Mouse (Mus musculus) c-Kit-positive CD71-negative TER-119-negative erythroid progenitor cells, embryonic 14.5 days (primary cell): ENCODE measurements around the gene Igsf3.

Source experiments
- DNase-seq: peaks from one replicate; pipeline ENCODE4 v3.0.0-alpha.2; 2013; ENCODE audit warnings: low read depth

Gene Igsf3

DNA sequence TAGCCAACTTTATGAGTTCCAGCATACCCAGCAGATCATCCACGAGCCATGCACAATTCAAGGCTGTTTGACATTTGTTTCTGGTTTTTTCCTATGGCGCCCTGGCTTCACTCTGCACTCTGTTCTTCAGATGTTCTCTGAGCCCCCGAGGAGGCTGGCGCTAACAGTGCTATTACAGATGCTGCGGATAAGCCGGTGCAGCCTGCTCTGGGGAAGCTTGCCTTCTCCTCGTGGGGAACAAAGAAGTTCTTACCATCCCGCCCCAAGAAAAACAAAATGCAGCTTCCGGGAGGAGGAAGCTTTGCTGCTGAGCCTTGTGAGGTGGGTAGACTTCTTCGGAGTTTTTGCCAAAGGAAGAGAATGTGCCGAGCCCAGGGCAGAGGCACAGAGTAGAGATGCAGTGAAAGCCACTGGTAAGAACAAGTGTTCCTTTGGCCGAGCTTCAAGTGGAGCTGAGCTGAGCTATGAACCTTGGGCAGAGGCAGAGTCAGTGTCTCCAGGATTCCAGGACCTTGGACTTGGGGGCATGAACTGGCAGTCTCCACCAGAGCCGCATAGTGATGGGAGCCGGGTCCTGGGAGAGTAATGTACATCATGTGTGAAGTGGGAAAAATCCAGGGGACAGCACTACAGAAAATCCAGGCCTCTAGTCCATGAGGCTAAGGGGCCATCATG lies 125.3 kb downstream of the Igsf3 start:
- DNase-seq: no peak

DNA sequence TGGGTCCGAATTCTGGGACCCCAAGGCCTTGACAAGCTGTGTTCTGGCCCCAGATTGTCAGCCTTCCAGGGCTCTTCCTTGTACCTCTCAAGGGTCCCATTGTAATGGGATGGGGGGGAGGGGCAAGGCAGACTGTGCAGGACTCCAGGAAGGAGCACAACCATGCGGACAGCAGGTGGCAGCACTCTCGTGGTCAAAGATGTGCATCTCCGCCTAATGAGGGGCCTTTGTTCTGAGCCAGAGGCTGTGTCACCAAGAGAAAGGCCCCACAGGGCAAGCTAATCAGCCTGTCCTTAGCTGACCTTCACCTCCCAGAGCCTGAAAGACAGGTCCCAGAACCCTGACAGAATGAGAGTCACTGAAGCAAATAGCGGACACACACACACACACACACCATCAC lies 129.3 kb downstream of the Igsf3 start:
- DNase-seq: peak; percentile 55

DNA sequence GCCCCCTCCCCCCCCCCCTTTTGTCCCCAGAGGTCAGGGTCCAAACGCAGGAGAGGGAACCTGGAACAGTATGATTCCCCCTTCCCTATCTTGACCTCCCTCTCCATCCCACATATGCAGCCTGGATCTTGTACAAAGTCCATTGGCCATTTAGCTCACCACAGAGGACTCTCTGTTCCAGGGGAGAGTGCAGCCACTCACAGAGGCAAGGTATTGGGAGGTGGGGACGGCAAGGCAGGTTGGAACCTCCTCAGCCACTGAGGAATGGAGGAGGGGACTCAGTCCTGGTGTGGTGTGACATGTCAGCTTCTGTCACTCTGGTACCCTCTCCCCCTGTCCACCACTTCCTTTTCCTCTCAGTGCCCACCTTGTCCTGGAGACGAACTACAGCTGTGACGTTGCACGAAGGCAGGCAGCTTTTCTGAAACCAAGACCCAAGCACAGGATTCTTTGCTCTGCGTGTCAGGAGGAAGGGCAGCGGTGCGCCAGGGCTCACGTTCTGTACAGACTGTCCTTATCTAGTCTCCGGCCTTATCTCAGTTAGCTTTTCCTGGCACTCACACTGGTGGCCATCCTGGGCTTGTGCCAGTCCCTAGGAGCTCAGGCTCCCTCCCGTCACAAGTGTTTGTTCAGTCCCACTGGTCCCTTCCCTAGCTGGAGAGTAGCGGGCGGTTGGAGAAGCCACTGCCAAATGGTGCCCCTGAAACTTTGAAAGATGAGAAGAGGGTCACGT lies 130.3 kb downstream of the Igsf3 start:
- no peak for DNase-seq

DNA sequence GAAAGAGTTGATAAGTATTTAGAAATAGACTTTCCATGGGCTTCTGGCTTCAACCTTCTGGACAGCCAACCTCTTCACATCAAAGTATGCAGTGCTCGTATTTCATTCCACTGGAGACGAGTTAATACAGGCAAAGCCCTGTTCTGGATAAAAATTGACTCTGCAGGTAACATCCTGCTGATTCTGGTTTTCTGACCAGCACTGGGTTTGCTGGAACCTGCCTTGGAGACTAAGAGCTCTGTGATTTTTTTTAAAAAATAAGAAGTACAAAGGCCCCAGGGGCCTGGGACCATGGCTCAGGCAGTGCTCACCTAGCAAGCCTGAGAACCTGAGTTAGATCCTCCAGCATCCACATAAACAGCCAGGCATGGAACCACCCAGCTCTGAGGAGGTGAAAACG lies 130.9 kb downstream of the Igsf3 start:
- no peak for DNase-seq

DNA sequence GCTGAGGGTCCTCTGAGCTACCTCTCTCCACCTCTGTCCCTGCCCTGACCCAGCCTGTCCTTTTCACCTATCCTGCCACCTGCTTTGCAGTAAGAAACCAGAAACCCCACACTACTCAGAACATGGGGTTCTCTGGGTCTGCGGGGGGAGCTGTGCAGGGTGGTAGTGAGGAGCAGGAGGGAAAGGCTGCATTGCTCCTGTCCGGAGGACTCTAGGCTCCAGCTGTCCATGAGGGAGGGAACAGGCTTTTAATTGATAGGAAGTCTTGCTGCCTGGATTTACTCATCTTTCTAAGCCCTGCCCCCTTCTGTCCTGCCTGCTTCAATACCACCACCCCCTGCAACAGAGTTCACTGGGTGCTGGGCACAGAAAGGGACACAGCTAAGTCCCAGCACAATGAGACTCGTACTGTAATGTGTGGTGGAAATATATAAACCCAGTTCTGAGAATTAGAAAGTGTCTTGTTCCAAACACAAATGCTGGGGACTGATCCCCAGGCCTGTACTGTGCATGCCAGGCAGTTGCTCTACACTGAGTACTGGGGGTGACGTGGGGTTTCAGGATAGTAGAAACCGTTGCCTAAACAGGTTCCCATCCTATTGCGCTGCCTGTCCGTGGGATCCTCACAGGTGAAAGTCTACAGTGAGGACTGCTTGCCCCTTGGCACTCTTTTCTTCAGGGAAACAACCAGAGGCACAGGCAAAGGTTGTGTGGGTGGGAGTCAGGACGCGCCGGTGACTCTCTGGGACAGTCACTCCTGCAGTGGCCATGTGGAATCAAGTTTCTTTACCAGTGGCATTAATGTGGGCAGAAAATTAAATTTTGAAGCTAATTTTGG lies 133.0 kb downstream of the Igsf3 start:
- DNase-seq: no peak

DNA sequence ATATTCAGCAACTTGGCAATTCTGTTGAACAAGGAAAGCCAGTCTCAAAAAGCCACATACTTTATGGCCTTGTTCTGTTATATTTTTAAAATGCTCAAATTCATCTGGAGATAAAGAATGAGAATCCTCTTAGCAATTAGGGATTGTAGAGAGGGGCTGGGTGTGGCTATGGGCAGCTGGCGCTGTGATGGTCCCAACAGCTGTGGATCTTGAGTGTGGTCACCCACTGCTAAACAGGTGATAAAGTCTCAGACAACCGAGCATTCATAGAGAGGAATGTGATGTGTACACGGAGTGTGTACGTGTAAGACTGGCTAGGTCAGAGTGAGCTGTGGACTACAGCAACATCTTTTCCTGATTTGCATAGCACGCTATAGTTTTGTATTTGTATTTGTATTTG lies 133.7 kb downstream of the Igsf3 start:
- no peak for DNase-seq
